Mouse (Mus musculus): ENCODE measurements at regions not wholly inside any gene's neighbourhood (a gene's known extent, or its start where the extent isn't known, plus 50 kb on each side); places are given as distances from the start of the nearest gene placed in this dataset.

DNA sequence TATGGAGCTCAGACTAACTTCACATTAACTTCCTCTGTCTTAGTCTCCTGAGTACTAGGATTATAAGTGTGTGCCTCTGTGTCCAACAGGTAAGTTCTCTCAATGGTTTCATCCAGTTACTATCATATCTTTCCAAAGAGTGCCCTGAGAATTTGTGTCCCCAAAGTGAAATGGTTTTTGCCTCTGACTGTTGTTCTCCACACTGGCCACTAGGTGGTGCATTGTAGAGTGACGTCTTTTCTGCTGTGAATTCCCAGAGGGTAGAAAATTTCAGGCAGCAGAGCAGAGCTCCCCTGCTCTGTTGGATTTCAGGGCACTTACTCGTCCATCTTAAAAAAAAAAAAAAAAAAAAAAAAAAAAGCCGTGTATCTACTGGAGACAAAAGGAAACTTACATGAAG, 138.4 kb upstream of the Satb1 start:
- Histone ChIP-seq H3K27me3 (replicated peaks) (no peaks in the 10 kb centered on the region), H3K27ac (no peak overlapping the region), H3K4me2 (no peak overlapping the region), H3K9me3 (no peaks in the 10 kb centered on the region), H3K9ac (no peak overlapping the region), H3K36me3 (replicated peaks) (no peaks in the 10 kb centered on the region), H3K4me3 (no peak overlapping the region), H3K4me1 (no peaks in the 10 kb centered on the region)
- 40% methylated on average over 3 of the region's 3 CpGs for WGBS
- no peak for ATAC-seq (replicated peaks)

DNA sequence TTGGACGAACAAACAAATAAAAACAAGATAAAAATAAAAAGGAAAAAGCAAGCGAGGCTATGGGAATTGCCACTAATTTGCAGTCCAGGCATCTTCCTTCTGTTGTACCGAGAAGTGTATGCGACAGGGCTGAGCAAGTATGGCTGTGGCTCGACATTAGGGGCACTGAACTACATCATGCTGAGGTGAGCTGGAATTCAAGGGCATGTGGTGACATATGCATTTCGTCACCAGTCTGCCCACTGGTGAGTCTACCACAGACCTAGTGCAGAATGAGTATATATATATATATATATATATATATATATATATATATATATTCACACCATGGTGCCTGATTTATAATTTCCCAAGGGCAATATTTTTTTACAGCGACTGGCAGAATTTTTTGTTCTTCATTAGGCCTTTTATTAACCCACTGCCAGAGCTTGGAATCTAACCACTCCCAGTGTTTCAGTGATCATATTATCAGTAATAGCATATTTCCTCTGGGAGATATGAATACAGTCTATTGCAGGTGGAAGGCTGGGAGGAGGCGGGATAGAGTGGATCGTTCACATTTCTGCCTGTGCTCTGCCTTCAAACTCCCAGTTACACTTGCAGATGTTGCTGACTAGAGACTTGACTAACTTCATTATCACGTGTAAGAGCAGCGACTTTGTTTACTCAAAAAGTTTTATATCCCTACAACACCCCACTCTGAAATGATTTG, 133.6 kb upstream of the Satb1 start:
- H3K36me3 ChIP-seq (replicated peaks) = no peaks in the 10 kb centered on the region
- 87% methylated on average over 11 of the region's 11 CpGs for WGBS
- ATAC-seq (replicated peaks) = no peak

DNA sequence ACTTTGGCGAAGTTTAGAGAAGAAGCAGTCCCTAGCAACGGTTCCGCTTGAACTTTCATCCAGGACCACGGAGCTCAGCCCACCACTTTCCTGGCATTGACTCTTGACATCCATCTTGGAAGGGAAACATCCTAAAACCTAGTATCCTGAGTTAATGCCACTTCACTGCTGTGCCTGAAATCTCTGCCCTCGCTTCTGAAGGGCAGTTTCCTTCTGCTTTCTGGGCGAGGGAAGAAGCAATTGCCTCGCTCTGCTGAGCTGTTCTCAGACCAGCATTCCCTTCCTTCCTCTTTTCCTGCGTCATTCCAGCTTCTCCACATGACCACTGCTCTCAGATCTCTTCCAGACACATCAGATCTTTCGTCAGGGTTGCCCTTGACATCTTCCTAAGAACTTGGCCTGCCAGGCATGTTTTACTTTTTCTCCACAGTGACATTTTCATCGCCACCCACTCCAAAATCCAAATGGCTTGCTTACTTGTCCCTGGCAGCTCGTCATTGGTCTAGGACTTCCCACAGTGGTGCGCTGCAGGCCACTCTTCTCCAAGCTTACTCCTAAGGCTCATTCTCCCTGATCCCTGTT, 129.5 kb upstream of the Satb1 start:
- no peaks in the 10 kb centered on the region for H3K27me3 ChIP-seq (replicated peaks)
- WGBS = 80% methylated on average over 12 of the region's 12 CpGs
- no peak overlapping the region for H3K27ac ChIP-seq
- no peaks in the 10 kb centered on the region for H3K9me3 ChIP-seq
- no peaks in the 10 kb centered on the region for H3K4me1 ChIP-seq
- H3K4me3 ChIP-seq = no peak overlapping the region
- no peak overlapping the region for H3K9ac ChIP-seq
- ATAC-seq (replicated peaks) = no peak
- no peak overlapping the region for H3K4me2 ChIP-seq
- no peaks in the 10 kb centered on the region for H3K36me3 ChIP-seq (replicated peaks)

More for the DNA sequence above, 133.6 kb upstream of the Satb1 start:
- no peak overlapping the region for H3K27ac ChIP-seq
- H3K4me1 ChIP-seq = no peaks in the 10 kb centered on the region
- H3K4me2 ChIP-seq = no peak overlapping the region
- no peaks in the 10 kb centered on the region for H3K27me3 ChIP-seq (replicated peaks)
- no peak overlapping the region for H3K9ac ChIP-seq
- H3K4me3 ChIP-seq = no peak overlapping the region
- H3K9me3 ChIP-seq = no peaks in the 10 kb centered on the region

DNA sequence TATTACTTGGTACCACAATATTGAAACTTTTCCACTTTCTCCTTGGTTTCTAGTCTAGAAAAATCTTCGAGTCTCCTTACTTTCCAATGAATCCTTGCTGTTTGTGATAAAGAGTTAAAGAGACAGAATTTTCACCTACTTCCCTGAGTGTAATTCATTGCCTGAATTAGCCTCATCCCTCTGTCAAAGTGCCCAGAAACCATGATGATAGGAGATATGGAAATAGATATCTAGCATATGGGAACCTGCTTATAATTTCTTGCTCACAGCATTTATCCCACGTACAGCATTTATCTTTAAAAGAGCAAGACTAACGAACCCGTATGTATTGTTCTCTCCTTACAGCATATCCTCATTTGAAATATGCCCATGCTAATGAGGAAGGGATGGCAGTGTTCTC, 128.2 kb upstream of the Satb1 start:
- H3K4me1 ChIP-seq = no peaks in the 10 kb centered on the region
- H3K9me3 ChIP-seq = no peaks in the 10 kb centered on the region
- no peak overlapping the region for H3K4me2 ChIP-seq
- no peak overlapping the region for H3K9ac ChIP-seq
- WGBS = 84% methylated on average over 4 of the region's 4 CpGs
- no peaks in the 10 kb centered on the region for H3K27me3 ChIP-seq (replicated peaks)
- H3K36me3 ChIP-seq (replicated peaks) = no peaks in the 10 kb centered on the region
- ATAC-seq (replicated peaks) = no peak
- H3K27ac ChIP-seq = no peak overlapping the region
- H3K4me3 ChIP-seq = no peak overlapping the region

DNA sequence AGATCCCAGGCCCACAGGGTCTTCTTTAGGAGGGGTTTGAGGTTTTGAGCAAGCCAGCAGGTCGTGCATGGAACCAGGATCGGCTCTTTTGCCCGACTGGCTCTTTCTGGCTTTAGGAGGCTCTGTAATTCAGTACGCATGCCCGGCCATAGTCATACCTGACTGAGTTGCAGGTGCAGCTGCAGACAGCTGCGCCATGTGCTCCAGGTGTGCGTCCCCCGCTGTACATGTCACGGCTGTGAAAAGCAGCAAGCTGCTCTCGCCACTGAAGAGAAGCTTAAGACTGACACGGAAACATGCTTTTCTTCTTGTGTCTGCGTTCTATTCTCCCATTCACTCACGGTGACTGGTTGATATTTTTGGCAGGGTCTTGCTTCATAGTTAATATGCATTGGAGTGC, 123.2 kb upstream of the Satb1 start:
- no peak for ATAC-seq (replicated peaks)
- Histone ChIP-seq H3K4me1 (no peaks in the 10 kb centered on the region), H3K9me3 (no peaks in the 10 kb centered on the region), H3K4me2 (no peak overlapping the region), H3K4me3 (no peak overlapping the region), H3K27me3 (replicated peaks) (no peaks in the 10 kb centered on the region), H3K27ac (no peak overlapping the region), H3K36me3 (replicated peaks) (no peaks in the 10 kb centered on the region), H3K9ac (no peak overlapping the region)
- WGBS = 90% methylated on average over 13 of the region's 13 CpGs

DNA sequence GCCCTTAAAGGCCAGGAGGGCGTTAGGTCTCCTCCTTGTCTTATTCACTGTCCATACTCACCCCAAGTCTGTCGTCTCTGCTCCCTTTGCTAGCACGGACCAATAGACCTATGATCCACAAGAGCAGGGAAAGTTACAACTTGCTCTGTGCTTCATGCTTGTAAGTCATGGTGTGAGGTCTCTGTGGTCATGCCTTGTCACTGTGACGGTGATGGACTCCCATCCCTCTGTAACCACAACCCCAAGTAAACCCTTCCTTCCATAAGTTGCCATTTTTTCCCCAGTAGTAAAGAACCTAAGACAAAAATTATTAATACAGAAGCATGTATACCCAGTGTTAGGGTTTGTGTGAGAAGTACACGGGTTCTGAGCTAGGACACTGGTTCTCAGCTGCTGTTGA, 104.6 kb upstream of the Satb1 start:
- WGBS = 87% methylated on average over 5 of the region's 5 CpGs
- Histone ChIP-seq H3K27me3 (replicated peaks) (no peaks in the 10 kb centered on the region), H3K9ac (no peak overlapping the region), H3K9me3 (no peaks in the 10 kb centered on the region), H3K4me2 (no peak overlapping the region), H3K4me3 (no peak overlapping the region), H3K4me1 (no peaks in the 10 kb centered on the region), H3K27ac (no peak overlapping the region), H3K36me3 (replicated peaks) (no peaks in the 10 kb centered on the region)
- no peak for ATAC-seq (replicated peaks)

DNA sequence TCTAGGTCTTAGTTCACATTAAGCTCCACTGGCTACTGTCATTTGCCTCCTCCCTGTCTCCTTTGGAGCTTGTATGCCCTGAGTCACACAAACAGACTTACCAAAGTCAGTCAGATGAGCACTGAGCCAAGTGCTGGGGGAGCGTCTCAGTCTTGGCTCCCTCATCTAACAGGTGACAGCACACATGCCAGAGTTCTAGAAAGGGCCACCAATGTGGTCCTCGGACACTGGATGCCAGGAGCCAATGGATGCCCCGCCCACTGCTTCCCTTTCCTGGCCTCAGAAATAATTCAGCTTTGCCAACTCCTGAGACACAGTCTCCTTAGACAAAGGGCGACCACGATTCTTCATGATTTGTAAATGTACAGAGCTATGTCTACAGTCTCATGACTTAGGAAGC, 103.0 kb upstream of the Satb1 start:
- Histone ChIP-seq H3K36me3 (replicated peaks) (no peaks in the 10 kb centered on the region), H3K9me3 (no peaks in the 10 kb centered on the region), H3K4me1 (no peaks in the 10 kb centered on the region), H3K4me3 (no peak overlapping the region), H3K27ac (no peak overlapping the region), H3K4me2 (no peak overlapping the region), H3K27me3 (replicated peaks) (no peaks in the 10 kb centered on the region), H3K9ac (no peak overlapping the region)
- ATAC-seq (replicated peaks) = no peak
- 74% methylated on average over 5 of the region's 5 CpGs for WGBS

DNA sequence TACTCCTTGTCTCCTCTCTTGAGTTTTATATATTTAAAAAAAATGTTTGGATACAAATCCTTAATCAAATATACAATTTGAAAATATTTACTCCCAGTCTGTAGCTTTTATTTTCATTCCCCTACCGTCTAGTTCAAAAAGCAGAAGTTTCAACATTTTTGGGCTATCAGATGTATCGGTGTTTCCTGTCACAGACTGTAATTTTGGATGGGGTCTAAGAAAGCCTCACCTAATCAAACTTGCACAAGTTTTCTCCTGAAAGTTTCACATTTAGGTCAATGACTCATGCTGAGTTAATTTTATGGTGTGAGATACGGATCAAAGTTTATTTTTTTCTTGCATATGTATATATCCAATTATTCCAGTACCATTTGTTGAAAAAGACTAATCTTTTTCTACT, 93.3 kb upstream of the Satb1 start:
- H3K4me2 ChIP-seq = no peak overlapping the region
- WGBS = 92% methylated on average over 3 of the region's 3 CpGs
- no peak overlapping the region for H3K9ac ChIP-seq
- no peak overlapping the region for H3K27ac ChIP-seq
- no peaks in the 10 kb centered on the region for H3K9me3 ChIP-seq
- H3K4me1 ChIP-seq = no peaks in the 10 kb centered on the region
- no peak overlapping the region for H3K4me3 ChIP-seq
- H3K27me3 ChIP-seq (replicated peaks) = no peaks in the 10 kb centered on the region
- no peak for ATAC-seq (replicated peaks)
- no peaks in the 10 kb centered on the region for H3K36me3 ChIP-seq (replicated peaks)

DNA sequence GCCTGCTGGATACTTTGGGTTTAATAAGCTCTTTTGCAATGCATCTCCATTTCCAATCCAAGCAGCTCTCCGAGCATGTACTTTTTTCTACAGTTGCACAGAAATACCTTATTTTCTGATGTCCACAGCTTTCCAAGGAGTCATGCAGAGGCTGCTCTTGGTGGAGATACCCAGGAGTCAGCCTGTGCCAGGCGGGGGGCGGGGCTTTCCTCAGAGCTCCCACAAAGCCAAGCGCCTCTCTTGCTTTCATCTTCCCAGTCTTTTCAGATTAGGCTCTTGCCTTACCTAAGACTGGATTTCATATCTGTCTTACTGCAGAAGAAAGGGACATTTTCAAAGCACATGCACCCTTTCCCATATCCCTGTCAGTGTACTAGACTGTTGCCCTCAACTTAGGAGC, 73.9 kb upstream of the Satb1 start:
- Histone ChIP-seq H3K36me3 (replicated peaks) (no peaks in the 10 kb centered on the region), H3K27ac (no peak overlapping the region), H3K9me3 (no peaks in the 10 kb centered on the region), H3K4me3 (no peak overlapping the region), H3K27me3 (replicated peaks) (no peaks in the 10 kb centered on the region), H3K9ac (no peak overlapping the region), H3K4me2 (no peak overlapping the region), H3K4me1 (no peaks in the 10 kb centered on the region)
- no peak for ATAC-seq (replicated peaks)
- 69% methylated on average over 4 of the region's 4 CpGs for WGBS

DNA sequence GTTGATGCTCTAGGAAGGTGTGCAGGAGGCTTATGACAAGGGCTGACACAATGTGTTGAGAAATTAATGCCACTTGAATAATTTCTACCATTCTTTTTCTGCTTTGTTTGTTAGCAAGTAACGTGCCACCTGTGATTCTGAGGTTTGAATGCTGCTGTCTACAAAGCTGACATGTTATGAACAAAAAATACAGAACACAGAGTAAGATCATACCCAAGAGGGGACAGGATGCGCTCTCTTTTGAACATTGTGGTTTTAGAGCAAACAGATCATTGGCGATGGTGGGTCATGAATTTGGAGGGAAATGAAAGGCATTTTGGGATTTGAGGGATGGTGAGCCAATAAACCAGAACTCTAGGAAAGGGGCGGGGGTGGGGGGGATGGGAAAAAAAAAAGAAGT, 73.3 kb upstream of the Satb1 start:
- Histone ChIP-seq H3K36me3 (replicated peaks) (no peaks in the 10 kb centered on the region), H3K9ac (no peak overlapping the region), H3K9me3 (no peaks in the 10 kb centered on the region), H3K4me3 (no peak overlapping the region), H3K27me3 (replicated peaks) (no peaks in the 10 kb centered on the region), H3K4me1 (no peaks in the 10 kb centered on the region), H3K4me2 (no peak overlapping the region), H3K27ac (no peak overlapping the region)
- no peak for ATAC-seq (replicated peaks)
- WGBS = 83% methylated on average over 4 of the region's 4 CpGs

DNA sequence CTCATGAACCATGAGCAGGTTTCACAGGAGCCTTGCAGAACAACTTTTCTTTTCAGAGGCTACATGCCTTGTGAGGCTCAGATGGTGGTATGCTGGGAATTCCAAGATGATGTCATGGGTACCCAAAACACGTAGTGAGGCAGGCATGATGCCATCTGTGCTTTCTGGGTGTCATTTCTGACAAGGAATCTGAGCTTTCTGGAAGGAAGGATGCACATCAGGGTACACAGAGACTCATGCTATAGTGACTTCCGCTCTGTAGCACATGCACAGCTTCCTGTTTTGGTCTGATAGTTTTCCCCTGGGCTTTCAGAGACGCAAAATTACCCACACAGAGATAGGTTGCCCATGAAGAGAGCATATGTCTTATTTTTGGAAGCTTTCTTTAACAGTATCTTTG, 70.8 kb upstream of the Satb1 start:
- no peak for ATAC-seq (replicated peaks)
- no peak overlapping the region for H3K4me2 ChIP-seq
- H3K27ac ChIP-seq = no peak overlapping the region
- H3K27me3 ChIP-seq (replicated peaks) = no peaks in the 10 kb centered on the region
- H3K36me3 ChIP-seq (replicated peaks) = no peaks in the 10 kb centered on the region
- no peaks in the 10 kb centered on the region for H3K9me3 ChIP-seq
- WGBS = 72% methylated on average over 3 of the region's 3 CpGs
- H3K4me1 ChIP-seq = no peaks in the 10 kb centered on the region
- H3K9ac ChIP-seq = no peak overlapping the region
- H3K4me3 ChIP-seq = no peak overlapping the region

DNA sequence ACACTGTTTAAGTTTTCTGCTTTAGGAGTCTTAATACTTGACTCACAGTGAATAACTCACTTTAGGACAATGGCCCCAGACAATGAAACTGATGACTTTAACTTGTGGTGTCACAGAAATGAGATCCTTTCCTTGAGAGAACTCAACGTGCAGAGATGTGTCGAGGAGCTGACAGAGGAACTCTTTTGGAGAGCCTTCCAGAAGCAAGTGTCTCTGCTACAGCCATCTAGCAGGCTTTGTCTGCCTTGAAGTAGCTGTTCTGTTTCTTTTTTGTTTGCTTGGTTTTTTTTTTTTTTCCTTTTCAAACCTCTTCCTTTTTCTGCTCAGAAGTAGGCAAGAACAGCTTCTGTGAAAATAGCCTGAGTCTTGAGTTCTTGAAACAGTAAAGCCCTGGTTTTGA, 66.3 kb upstream of the Satb1 start:
- no peak overlapping the region for H3K9ac ChIP-seq
- no peaks in the 10 kb centered on the region for H3K36me3 ChIP-seq (replicated peaks)
- H3K27me3 ChIP-seq (replicated peaks) = no peaks in the 10 kb centered on the region
- H3K4me1 ChIP-seq = no peaks in the 10 kb centered on the region
- H3K4me2 ChIP-seq = no peak overlapping the region
- 69% methylated on average over 2 of the region's 2 CpGs for WGBS
- no peak overlapping the region for H3K4me3 ChIP-seq
- no peak overlapping the region for H3K27ac ChIP-seq
- no peaks in the 10 kb centered on the region for H3K9me3 ChIP-seq
- ATAC-seq (replicated peaks) = no peak

DNA sequence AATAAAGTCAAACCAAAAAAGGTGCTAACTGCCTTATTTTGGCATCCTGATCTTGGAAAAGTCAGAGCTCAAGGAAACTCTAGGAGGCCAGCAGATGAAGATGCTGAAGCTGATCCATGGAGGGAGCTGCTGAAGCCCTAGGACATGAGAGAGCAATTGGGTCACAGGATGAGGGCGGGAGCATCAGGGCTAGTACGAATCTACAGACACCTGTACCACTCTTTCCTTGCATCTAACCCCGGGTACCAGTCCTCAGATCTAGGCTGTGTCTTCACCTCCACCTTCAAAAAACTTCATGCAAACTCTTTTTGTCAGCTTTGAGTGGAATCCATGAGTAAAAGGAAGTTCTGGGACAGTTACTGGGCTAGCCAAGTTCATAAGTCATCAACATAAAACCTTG, 63.1 kb upstream of the Satb1 start:
- WGBS = 91% methylated on average over 3 of the region's 3 CpGs
- H3K27ac ChIP-seq = no peak overlapping the region
- no peak overlapping the region for H3K4me2 ChIP-seq
- H3K36me3 ChIP-seq (replicated peaks) = no peaks in the 10 kb centered on the region
- no peaks in the 10 kb centered on the region for H3K4me1 ChIP-seq
- H3K9me3 ChIP-seq = no peaks in the 10 kb centered on the region
- H3K9ac ChIP-seq = no peak overlapping the region
- no peak for ATAC-seq (replicated peaks)
- no peak overlapping the region for H3K4me3 ChIP-seq
- no peaks in the 10 kb centered on the region for H3K27me3 ChIP-seq (replicated peaks)

Data from midbrain, embryonic 15.5 days (tissue).